Mouse (Mus musculus) retina, postnatal 7 days (tissue): ENCODE results near the gene Cnppd1.

Source experiments
- DNase-seq: peaks from one replicate; pipeline ENCODE4 v3.0.0-alpha.2; 2012; ENCODE audit warnings: low read depth, low spot score

The Cnppd1 gene

GRCm38 (mm10) chr1:75142301-75143261, at the start of gene Cnppd1, which contains the start of gene Retreg2:
TSS of gene Cnppd1 (minus strand) at chr1:75142711.
TSS of gene Retreg2 (plus strand) at chr1:75142778.
- peak; percentile 92 for DNase-seq

GRCm38 (mm10) chr1:75191622-75192402, 49.3 kb upstream of the Cnppd1 start, which contains the start of the genes Ankzf1 and Atg9a:
TSS of gene Ankzf1 (plus strand) at chr1:75192151.
TSS of gene Atg9a (minus strand) at chr1:75192196.
- DNase-seq, result peak; percentile 94

DNA sequence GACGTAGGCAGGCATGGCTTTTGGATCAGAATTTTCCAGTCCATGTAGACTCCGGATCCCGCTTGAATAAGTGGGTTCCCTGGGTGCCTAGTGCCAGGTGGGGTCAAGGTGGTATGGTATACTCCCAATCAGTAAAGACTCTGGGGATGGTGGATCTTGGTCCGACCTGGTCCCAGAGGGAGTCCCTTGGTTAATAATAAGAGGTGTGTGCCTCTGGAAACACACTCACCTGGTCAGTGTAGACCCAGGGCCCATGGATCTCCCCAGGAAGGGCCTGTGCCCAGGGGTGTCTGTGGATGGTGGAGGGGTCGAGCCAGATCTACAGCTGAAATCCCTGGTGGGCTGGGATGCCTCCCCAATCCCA, 48.7 kb upstream of the Cnppd1 start:
- no peak for DNase-seq

GRCm38 (mm10) chr1:75190577-75190976, 48.1 kb upstream of the Cnppd1 start:
- DNase-seq, result no peak

GRCm38 (mm10) chr1:75187914-75188483, 45.5 kb upstream of the Cnppd1 start:
- no peak for DNase-seq

DNA sequence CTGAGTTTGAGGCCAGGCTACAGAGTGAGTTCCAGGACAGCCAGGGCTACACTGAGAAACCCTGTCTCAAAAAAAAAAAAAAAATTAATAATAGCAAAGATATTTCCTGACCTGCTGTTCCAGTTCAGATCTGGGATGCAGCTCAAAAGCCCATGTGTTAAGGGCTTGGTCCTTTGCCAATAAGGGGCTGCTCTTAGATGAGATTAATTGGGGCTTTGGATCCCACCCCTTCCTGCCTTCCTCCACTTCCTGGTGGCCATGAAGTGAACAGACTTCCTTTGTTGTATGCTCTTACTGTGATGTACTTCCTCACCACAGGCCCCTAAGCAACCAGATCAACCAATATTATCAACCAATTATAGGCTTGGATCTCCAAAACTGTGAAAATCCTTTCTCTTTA, 44.6 kb upstream of the Cnppd1 start:
- DNase-seq, result no peak

DNA sequence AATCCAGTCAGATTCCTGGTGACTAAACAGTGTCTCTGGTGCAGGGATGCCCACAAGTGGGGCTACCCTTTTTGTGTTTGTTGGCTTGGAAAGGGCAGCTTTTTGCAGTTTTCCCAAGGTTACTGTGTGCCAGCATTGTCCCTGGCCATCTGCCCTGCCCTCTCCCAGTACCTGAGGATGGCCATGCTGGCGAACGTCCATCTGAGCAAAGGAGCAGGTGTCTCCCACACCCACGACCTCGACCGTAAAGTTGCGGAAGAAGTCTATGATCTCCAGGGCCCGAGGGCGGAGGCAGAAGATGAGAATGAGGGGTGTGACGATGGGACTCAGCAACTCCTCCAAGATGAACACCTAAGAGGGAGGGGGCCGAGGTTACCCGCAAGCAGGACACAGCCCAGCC, 43.0 kb upstream of the Cnppd1 start:
- DNase-seq, result no peak

- DNase-seq, result no peak
These were observed 39.6 kb upstream of the Cnppd1 start for GRCm38 (mm10) chr1:75182160-75182559.

- DNase-seq, result no peak
These were observed 38.9 kb upstream of the Cnppd1 start for GRCm38 (mm10) chr1:75181377-75181870.

- no peak for DNase-seq
These were observed 38.2 kb upstream of the Cnppd1 start for GRCm38 (mm10) chr1:75180741-75181140.

GRCm38 (mm10) chr1:75180105-75180590, 37.6 kb upstream of the Cnppd1 start, which contains the start of gene Abcb6:
TSS of gene Abcb6 (minus strand) at chr1:75180392.
- peak; percentile 86 for DNase-seq

DNA sequence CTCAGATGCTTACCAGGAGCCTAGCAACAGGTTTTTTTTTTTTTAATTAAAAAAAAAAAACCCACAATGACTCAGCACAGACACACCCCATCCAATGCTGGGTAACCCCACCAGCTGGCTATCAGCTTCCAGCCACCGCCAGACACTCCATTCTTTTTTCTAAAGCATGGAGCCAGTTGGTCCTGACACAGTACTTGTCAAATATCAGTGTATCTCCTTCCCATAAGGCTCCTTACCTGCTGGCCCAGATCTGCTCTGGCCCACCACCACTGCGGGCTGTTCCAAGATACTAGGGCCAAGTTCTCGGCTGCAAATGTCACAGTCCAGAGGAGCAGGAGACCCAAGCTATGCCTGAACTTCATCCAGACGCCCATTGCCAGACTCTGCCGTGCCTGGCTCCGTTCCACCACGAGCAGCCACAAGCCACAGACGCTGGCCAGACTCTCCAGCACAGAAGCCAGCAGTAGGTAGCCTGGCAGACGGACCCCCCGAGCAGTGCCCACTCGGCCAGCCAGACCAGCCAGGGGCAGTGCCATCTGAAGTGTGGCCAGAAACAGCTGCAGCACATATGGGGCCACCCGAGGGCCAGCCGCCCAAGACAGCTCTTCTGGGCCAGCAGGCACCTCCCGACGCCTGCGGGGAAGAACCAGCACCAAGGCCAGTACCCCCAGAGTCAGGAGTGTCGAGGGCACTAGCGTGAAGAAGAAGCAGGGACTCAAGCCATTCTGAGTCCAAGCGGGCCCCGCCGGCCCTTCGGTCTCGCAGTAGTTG, 37.0 kb upstream of the Cnppd1 start:
- no peak for DNase-seq

- peak; percentile 88 for DNase-seq
These were observed 26.3 kb upstream of the Cnppd1 start, which contains the start of gene Zfand2b for GRCm38 (mm10) chr1:75168472-75169464. TSS of gene Zfand2b (plus strand) at chr1:75168646.

GRCm38 (mm10) chr1:75168093-75168471, 25.6 kb upstream of the Cnppd1 start:
- no peak for DNase-seq

DNA sequence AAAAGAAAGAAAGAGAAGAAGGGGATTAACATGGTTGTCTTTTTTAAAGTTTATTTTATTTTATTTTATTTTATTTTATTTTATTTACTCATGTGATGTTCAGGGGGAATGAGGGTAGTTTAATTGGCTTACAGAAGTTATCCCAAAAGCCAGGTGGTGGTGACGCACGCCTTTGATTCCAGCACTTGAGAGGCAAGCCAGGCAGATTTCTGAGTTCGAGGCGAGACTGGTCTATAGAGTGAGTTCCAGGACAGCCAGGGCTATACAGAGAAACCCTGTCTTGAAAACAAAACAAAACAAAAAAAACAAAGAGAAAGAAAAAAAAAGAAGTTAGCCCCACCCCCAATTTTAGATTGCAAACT, 17.7 kb upstream of the Cnppd1 start:
- no peak for DNase-seq

DNA sequence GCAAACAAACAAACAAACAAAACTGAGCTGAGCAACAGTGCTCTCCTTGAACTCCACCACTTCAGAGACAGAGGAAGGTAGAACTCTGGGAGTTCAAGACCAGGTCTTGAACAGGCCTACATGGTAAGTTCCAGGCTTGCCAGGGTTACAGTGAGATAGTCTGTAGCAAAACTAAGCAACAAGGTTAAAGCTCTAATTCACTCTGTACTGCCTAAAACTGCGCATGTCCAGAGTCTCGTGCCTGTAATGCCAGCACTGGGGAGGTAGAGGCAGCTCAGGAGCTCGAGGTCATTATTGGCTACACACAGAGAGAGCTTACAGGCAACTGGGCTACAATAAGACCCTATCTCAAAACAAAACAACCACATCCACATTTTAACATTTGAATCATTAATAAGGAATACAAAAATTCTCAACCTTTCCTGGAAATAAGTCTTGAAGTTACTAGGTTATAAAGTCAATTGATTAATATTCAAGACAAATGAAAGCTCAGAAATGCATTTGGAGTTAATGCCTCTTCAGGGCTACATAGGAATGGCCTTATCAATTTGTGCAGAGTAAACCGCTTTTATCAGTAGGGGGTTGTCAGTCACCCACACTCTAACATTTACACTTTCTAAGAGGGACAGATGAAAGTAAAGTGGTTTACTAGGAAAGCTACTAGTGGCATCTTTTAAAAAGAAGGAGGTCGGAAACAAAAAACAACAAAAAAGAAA, 17.2 kb upstream of the Cnppd1 start:
- no peak for DNase-seq

- DNase-seq, result no peak
These were observed 16.5 kb upstream of the Cnppd1 start for GRCm38 (mm10) chr1:75158990-75159389.

DNA sequence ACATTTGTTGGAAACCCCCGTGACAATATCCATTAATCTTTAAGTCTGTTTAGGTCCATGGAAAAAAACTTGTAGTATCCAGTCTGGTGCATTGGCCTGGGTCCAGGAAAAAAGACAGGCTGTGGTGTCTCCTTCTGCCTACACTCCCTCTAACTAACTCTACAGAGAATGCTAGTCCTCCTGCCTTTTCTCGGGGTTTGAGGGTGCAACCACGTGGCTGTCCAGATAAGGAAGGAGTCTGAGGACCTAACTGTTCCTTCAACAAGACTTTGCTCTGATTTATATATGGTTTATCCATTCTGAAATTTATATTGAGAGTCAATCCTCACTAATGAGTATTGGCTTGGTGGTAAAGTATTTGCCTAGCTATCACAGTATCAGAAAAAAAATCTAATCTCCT, 13.3 kb upstream of the Cnppd1 start:
- DNase-seq, result no peak

DNA sequence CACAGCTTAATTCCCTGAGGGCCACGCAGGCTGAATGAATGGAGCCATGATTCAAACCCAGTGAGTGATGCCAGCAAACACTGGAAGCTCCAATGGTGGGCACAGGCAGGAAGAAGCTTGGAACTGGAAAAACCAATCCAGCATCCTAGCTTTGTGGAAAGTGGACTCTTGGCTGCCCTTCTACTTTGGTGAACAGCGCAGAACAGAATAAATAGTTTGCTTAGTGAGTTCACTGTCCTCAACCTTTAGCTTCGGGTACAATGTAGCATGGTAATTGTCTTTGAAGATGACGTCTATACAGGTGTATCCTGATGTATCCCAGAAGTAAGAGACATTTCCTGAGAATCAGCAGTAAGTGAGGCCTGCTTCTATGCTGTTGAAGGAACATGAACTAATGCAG, 6.2 kb upstream of the Cnppd1 start:
- DNase-seq, result no peak
